Mouse (Mus musculus): ENCODE data around the gene Bmp8b.
"Not testable (repeated sequence)": the region's sequence is repeated elsewhere in the genome, so short reads cannot be mapped to it uniquely, and the experiment has no call there.

Bmp8b gene

GRCm38 (mm10) chr4:123104651-123105450 is at the start of gene Bmp8b:
Bmp8b (plus strand) TSS chr4:123105165.
- ATAC-seq (ENCODE audit: insufficient number of reproducible peaks, low FRiP score, low TSS enrichment): no peak

GRCm38 (mm10) chr4:123056560-123057109 is 48.3 kb upstream of the Bmp8b start:
- no peak for ATAC-seq (ENCODE audit: insufficient number of reproducible peaks, low FRiP score, low TSS enrichment)

- no peak for ATAC-seq (ENCODE audit: insufficient number of reproducible peaks, low FRiP score, low TSS enrichment)
These were observed 47.0 kb upstream of the Bmp8b start for GRCm38 (mm10) chr4:123057957-123058356.

GRCm38 (mm10) chr4:123061744-123062143 is 43.2 kb upstream of the Bmp8b start:
- no peak for ATAC-seq (ENCODE audit: insufficient number of reproducible peaks, low FRiP score, low TSS enrichment)

GRCm38 (mm10) chr4:123068646-123069045 is 36.3 kb upstream of the Bmp8b start:
- ATAC-seq (ENCODE audit: insufficient number of reproducible peaks, low FRiP score, low TSS enrichment): no peak

GRCm38 (mm10) chr4:123071266-123071966 is 33.5 kb upstream of the Bmp8b start:
- ATAC-seq (ENCODE audit: insufficient number of reproducible peaks, low FRiP score, low TSS enrichment): no peak

GRCm38 (mm10) chr4:123076928-123077327 is 28.0 kb upstream of the Bmp8b start:
- ATAC-seq (ENCODE audit: insufficient number of reproducible peaks, low FRiP score, low TSS enrichment): no peak

- ATAC-seq (ENCODE audit: insufficient number of reproducible peaks, low FRiP score, low TSS enrichment): no peak
These were observed 26.7 kb upstream of the Bmp8b start for GRCm38 (mm10) chr4:123078231-123078630.

GRCm38 (mm10) chr4:123080791-123081190 is 24.2 kb upstream of the Bmp8b start:
- ATAC-seq (ENCODE audit: insufficient number of reproducible peaks, low FRiP score, low TSS enrichment): no peak

- peak; percentile 72; the same call in 1 of the 2 replicates for ATAC-seq (ENCODE audit: insufficient number of reproducible peaks, low FRiP score, low TSS enrichment)
These were observed 22.4 kb upstream of the Bmp8b start for GRCm38 (mm10) chr4:123082283-123083163.

- ATAC-seq (ENCODE audit: insufficient number of reproducible peaks, low FRiP score, low TSS enrichment): no peak
These were observed 21.6 kb upstream of the Bmp8b start for GRCm38 (mm10) chr4:123083323-123083902.

- no peak for ATAC-seq (ENCODE audit: insufficient number of reproducible peaks, low FRiP score, low TSS enrichment)
These were observed 19.7 kb upstream of the Bmp8b start for GRCm38 (mm10) chr4:123085290-123085689.

GRCm38 (mm10) chr4:123086381-123086780 is 18.6 kb upstream of the Bmp8b start:
- ATAC-seq (ENCODE audit: insufficient number of reproducible peaks, low FRiP score, low TSS enrichment): no peak

GRCm38 (mm10) chr4:123092621-123093020 is 12.3 kb upstream of the Bmp8b start:
- ATAC-seq (ENCODE audit: insufficient number of reproducible peaks, low FRiP score, low TSS enrichment): no peak

GRCm38 (mm10) chr4:123093064-123093776 is 11.7 kb upstream of the Bmp8b start:
- ATAC-seq (ENCODE audit: insufficient number of reproducible peaks, low FRiP score, low TSS enrichment): no peak

GRCm38 (mm10) chr4:123093869-123094268 is 11.1 kb upstream of the Bmp8b start:
- no peak for ATAC-seq (ENCODE audit: insufficient number of reproducible peaks, low FRiP score, low TSS enrichment)

GRCm38 (mm10) chr4:123105451-123105790 is 456 bp downstream of the Bmp8b start:
- no peak for ATAC-seq (ENCODE audit: insufficient number of reproducible peaks, low FRiP score, low TSS enrichment)

- ATAC-seq (ENCODE audit: insufficient number of reproducible peaks, low FRiP score, low TSS enrichment): not testable (repeated sequence)
These were observed 964 bp downstream of the Bmp8b start for GRCm38 (mm10) chr4:123105929-123106328.

- no peak for ATAC-seq (ENCODE audit: insufficient number of reproducible peaks, low FRiP score, low TSS enrichment)
These were observed 1.9 kb downstream of the Bmp8b start for GRCm38 (mm10) chr4:123106864-123107263.
